19 mouse cellular contexts compared by ENCODE assay signal in the genomic region with DNA sequence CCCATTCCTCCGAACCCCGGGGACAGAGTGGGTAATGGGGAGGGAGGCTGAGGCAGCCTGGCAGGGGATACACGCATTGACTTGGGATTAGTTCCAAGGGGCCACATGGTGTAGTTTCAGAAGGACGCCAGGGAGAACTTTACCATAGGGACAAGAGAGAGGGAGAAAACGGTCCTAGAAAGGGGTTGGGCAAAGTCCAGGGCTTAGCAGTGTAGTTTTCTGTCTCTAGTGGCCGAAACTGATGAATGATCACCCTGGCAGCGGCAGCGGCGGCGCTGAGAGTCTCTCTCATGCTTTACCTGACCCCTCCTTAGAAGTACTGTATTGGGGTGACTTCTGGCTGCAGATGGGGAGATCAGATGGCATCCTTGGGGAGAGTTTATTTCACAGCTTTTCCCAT. TPM values are rescaled to one million over a fixed set of nuclear protein-coding genes. Genes with fewer than 3 reads are reported as not detected.
"Had no signal": no experiment of that assay in that cellular context is flagged by ENCODE, and none has a peak within 500 bp of the region (broad histone marks: within the 10 kb centered on the region; RNA-seq: fewer than 3 reads in every experiment).

No protein-coding gene starts in this region.

- ATAC-seq: midbrain, embryonic 16.5 days had no signal

- H3K9me3 ChIP-seq: midbrain, embryonic 10.5 days; midbrain, embryonic 12.5 days; neural tube, embryonic 12.5 days; stomach, embryonic 15.5 days had no signal

- H3K27ac ChIP-seq: midbrain, embryonic 10.5 days; midbrain, embryonic 12.5 days; neural tube, embryonic 12.5 days; stomach, embryonic 15.5 days; stomach, postnatal 0 days had no signal

- H3K4me1 ChIP-seq: midbrain, embryonic 10.5 days; midbrain, embryonic 12.5 days; neural tube, embryonic 12.5 days had no signal

- H3K27me3 ChIP-seq: midbrain, embryonic 12.5 days; neural tube, embryonic 12.5 days; stomach, embryonic 15.5 days had no signal

- H3K4me2 ChIP-seq: lung, embryonic 14.5 days; midbrain, embryonic 12.5 days; neural tube, embryonic 12.5 days; stomach, embryonic 15.5 days had no signal

- H3K4me3 ChIP-seq: midbrain, embryonic 10.5 days; midbrain, embryonic 12.5 days; neural tube, embryonic 12.5 days; stomach, embryonic 15.5 days had no signal

- DNase-seq: lung, embryonic 14.5 days; lung, postnatal 10 days; lung, postnatal 4 days; midbrain, embryonic 14.5 days; right cerebral cortex, postnatal 14 days; thymus, adult 2 months; thymus, postnatal 25 days; thymus, postnatal 4 days had no signal

- H3K36me3 ChIP-seq: midbrain, embryonic 10.5 days; midbrain, embryonic 12.5 days; neural tube, embryonic 12.5 days; stomach, embryonic 15.5 days had no signal

- H3K9ac ChIP-seq: lung, embryonic 14.5 days; midbrain, embryonic 12.5 days; neural tube, embryonic 12.5 days; stomach, embryonic 15.5 days had no signal

RNA-seq across cellular contexts. Expression of a gene that starts 2.4 kb away (rescaled TPM):
- polyA plus RNA-seq: lung, embryonic 14.5 days; midbrain, embryonic 10.5 days; midbrain, embryonic 12.5 days; midbrain, embryonic 14.5 days; midbrain, embryonic 16.5 days; neural tube, embryonic 12.5 days; neural tube, embryonic 14.5 days; spleen, adult 2 months had no signal

RNA-seq across cellular contexts. Expression of a gene that starts 30.9 kb away (rescaled TPM):
- polyA plus RNA-seq: lung, embryonic 14.5 days; lung, embryonic 16.5 days; midbrain, embryonic 10.5 days; midbrain, embryonic 12.5 days; midbrain, embryonic 14.5 days; midbrain, embryonic 16.5 days; neural tube, embryonic 12.5 days; neural tube, embryonic 14.5 days; spleen, adult 2 months; stomach, embryonic 15.5 days; stomach, postnatal 0 days; testis, adult 2 months; thymus, adult 2 months; urinary bladder, adult 2 months had no signal
